Mouse (Mus musculus): ENCODE data around the gene Sorcs3. TPM values are rescaled to one million over a fixed set of nuclear protein-coding genes. Genes with fewer than 3 reads are reported as not detected.

Sorcs3 gene
- total and polyA plus RNA-seq, 3 experiments: not detected

GRCm38 (mm10) chr19:48820493-48821282, 614.9 kb downstream of the Sorcs3 start:
- H3K4me1 ChIP-seq (ENCODE audit: control insufficient read depth in 1 of 2, insufficient read depth in 2 of 2, low read length in 2 of 2): no peaks in the 10 kb centered on the region
- DNase-seq (ENCODE audit: low read depth, low spot score): no peak
- no peak overlapping the region for H3K9ac ChIP-seq (ENCODE audit: control insufficient read depth, low read depth, low read length, poor library complexity, severe bottlenecking)
- no peaks in the 10 kb centered on the region for H3K9me3 ChIP-seq (replicated peaks; ENCODE audit: insufficient read depth, low read length)
- no peak overlapping the region for H3K4me3 ChIP-seq (ENCODE audit: control insufficient read depth in 1 of 2, insufficient read depth in 1 of 2, low read depth in 2 of 2, low read length in 2 of 2)
- H3K36me3 ChIP-seq (ENCODE audit: control insufficient read depth in 1 of 2, insufficient read depth in 2 of 2, low read length in 2 of 2): no peaks in the 10 kb centered on the region
- TF ChIP-seq POLR2AphosphoS2 (IDR thresholded peaks at IDR 0.05; ENCODE audit: low read length): no peak
- TF ChIP-seq USF2 (IDR thresholded peaks at IDR 0.05; ENCODE audit: borderline replicate concordance in 1 of 2, insufficient read depth in 1 of 2, low read depth in 1 of 2, low read length in 2 of 2): no peak
- TF ChIP-seq UBTF (IDR thresholded peaks at IDR 0.05; ENCODE audit: borderline replicate concordance, insufficient read depth, low read depth, low read length): no peak
- no peak for TF ChIP-seq MYB (IDR thresholded peaks at IDR 0.05; ENCODE audit: low read depth, low read length)
- H3K27ac ChIP-seq (ENCODE audit: control insufficient read depth, low read depth, low read length): no peak overlapping the region
- no peaks in the 10 kb centered on the region; a peak in 1 of 4 replicates for H3K27me3 ChIP-seq (ENCODE audit: control insufficient read depth in 1 of 2, insufficient read depth in 2 of 2, low read length in 2 of 2)
- H3K79me2 ChIP-seq (ENCODE audit: control insufficient read depth, insufficient read depth, low read length, poor library complexity): no peaks in the 10 kb centered on the region

- H3K79me2 ChIP-seq (ENCODE audit: control insufficient read depth, insufficient read depth, low read length, poor library complexity): no peaks in the 10 kb centered on the region
- no peak overlapping the region for H3K27ac ChIP-seq (ENCODE audit: control insufficient read depth, low read depth, low read length)
- TF ChIP-seq MAZ (IDR thresholded peaks at IDR 0.05; ENCODE audit: low read depth, low read length): no peak
- TF ChIP-seq E2F4 (IDR thresholded peaks at IDR 0.05; ENCODE audit: borderline replicate concordance, low read depth, low read length): no peak
- no peak for TF ChIP-seq CTCF (IDR thresholded peaks at IDR 0.05 in 2 of 3, conservative IDR thresholded peaks at IDR 0.05 in 1 of 3; ENCODE audit: control insufficient read depth in 1 of 3, insufficient read depth in 1 of 3, low read depth in 2 of 3, low read length in 3 of 3, poor library complexity in 1 of 3, severe bottlenecking in 1 of 3)
- no peak for TF ChIP-seq MAFK (IDR thresholded peaks at IDR 0.05; ENCODE audit: borderline replicate concordance, low read depth, low read length)
- no peak for TF ChIP-seq CHD2 (IDR thresholded peaks at IDR 0.05; ENCODE audit: low read length)
- TF ChIP-seq MYB (IDR thresholded peaks at IDR 0.05; ENCODE audit: low read depth, low read length): no peak
- no peak for TF ChIP-seq GABPA (IDR thresholded peaks at IDR 0.05; ENCODE audit: low read depth, low read length)
- TF ChIP-seq HCFC1 (IDR thresholded peaks at IDR 0.05; ENCODE audit: low read depth, low read length): no peak
- no peak for DNase-seq (ENCODE audit: low read depth, low spot score)
- H3K9me3 ChIP-seq (replicated peaks; ENCODE audit: insufficient read depth, low read length): no peaks in the 10 kb centered on the region
- no peak overlapping the region for H3K9ac ChIP-seq (ENCODE audit: control insufficient read depth, low read depth, low read length, poor library complexity, severe bottlenecking)
- no peak overlapping the region for H3K4me3 ChIP-seq (ENCODE audit: control insufficient read depth in 1 of 2, insufficient read depth in 1 of 2, low read depth in 2 of 2, low read length in 2 of 2)
- no peaks in the 10 kb centered on the region; a peak in 1 of 4 replicates for H3K27me3 ChIP-seq (ENCODE audit: control insufficient read depth in 1 of 2, insufficient read depth in 2 of 2, low read length in 2 of 2)
- no peaks in the 10 kb centered on the region for H3K4me1 ChIP-seq (ENCODE audit: control insufficient read depth in 1 of 2, insufficient read depth in 2 of 2, low read length in 2 of 2)
- H3K36me3 ChIP-seq (ENCODE audit: control insufficient read depth in 1 of 2, insufficient read depth in 2 of 2, low read length in 2 of 2): no peaks in the 10 kb centered on the region
Measured at GRCm38 (mm10) chr19:48821283-48821715, 615.5 kb downstream of the Sorcs3 start.

GRCm38 (mm10) chr19:48834342-48834741, 628.5 kb downstream of the Sorcs3 start:
- no peak overlapping the region for H3K4me3 ChIP-seq (ENCODE audit: control insufficient read depth in 1 of 2, insufficient read depth in 1 of 2, low read depth in 2 of 2, low read length in 2 of 2)
- no peak for TF ChIP-seq ETS1 (IDR thresholded peaks at IDR 0.05; ENCODE audit: low read depth, low read length)
- no peak for TF ChIP-seq MEF2A (IDR thresholded peaks at IDR 0.05; ENCODE audit: extremely low read depth, insufficient replicate concordance, low read depth, low read length, poor library complexity, severe bottlenecking)
- no peak for TF ChIP-seq CTCF (IDR thresholded peaks at IDR 0.05 in 2 of 3, conservative IDR thresholded peaks at IDR 0.05 in 1 of 3; ENCODE audit: control insufficient read depth in 1 of 3, insufficient read depth in 1 of 3, low read depth in 2 of 3, low read length in 3 of 3, poor library complexity in 1 of 3, severe bottlenecking in 1 of 3)
- no peak for TF ChIP-seq MYC (IDR thresholded peaks at IDR 0.05; ENCODE audit: low read depth, low read length)
- no peak for TF ChIP-seq MXI1 (IDR thresholded peaks at IDR 0.05; ENCODE audit: low read depth, low read length)
- TF ChIP-seq TCF12 (IDR thresholded peaks at IDR 0.05; ENCODE audit: low read depth, low read length): no peak
- TF ChIP-seq USF1 (IDR thresholded peaks at IDR 0.05; ENCODE audit: low read depth, low read length): no peak
- no peak for TF ChIP-seq ZMIZ1 (IDR thresholded peaks at IDR 0.05; ENCODE audit: low read depth, low read length)
- TF ChIP-seq GABPA (IDR thresholded peaks at IDR 0.05; ENCODE audit: low read depth, low read length): no peak
- TF ChIP-seq MAX (IDR thresholded peaks at IDR 0.05; ENCODE audit: low read length): no peak
- no peak for TF ChIP-seq BHLHE40 (IDR thresholded peaks at IDR 0.05; ENCODE audit: borderline replicate concordance, low read depth, low read length)
- TF ChIP-seq NRF1 (IDR thresholded peaks at IDR 0.05; ENCODE audit: insufficient read depth, low read depth, low read length, poor library complexity, severe bottlenecking): no peak
- H3K36me3 ChIP-seq (ENCODE audit: control insufficient read depth in 1 of 2, insufficient read depth in 2 of 2, low read length in 2 of 2): no peaks in the 10 kb centered on the region

More at GRCm38 (mm10) chr19:48834342-48834741, 628.5 kb downstream of the Sorcs3 start:
- Histone ChIP-seq H3K9me3 (replicated peaks; ENCODE audit: insufficient read depth, low read length) (no peaks in the 10 kb centered on the region), H3K27me3 (ENCODE audit: control insufficient read depth in 1 of 2, insufficient read depth in 2 of 2, low read length in 2 of 2) (no peaks in the 10 kb centered on the region), H3K9ac (ENCODE audit: control insufficient read depth, low read depth, low read length, poor library complexity, severe bottlenecking) (no peak overlapping the region), H3K4me1 (ENCODE audit: control insufficient read depth in 1 of 2, insufficient read depth in 2 of 2, low read length in 2 of 2) (no peaks in the 10 kb centered on the region), H3K27ac (ENCODE audit: control insufficient read depth, low read depth, low read length) (no peak overlapping the region), H3K79me2 (ENCODE audit: control insufficient read depth, insufficient read depth, low read length, poor library complexity) (no peaks in the 10 kb centered on the region)
- no peak for DNase-seq (ENCODE audit: low read depth, low spot score)
